ENCODE assay signal across 7 mouse cellular contexts in genomic region chr11:109330706-109331393, GRCm38 (mm10). TPM values are rescaled to one million over a fixed set of nuclear protein-coding genes. Genes with fewer than 3 reads are reported as not detected.
DNase-seq lines count a peak whose midpoint lies in the region; ATAC-seq lines count a peak whose summit lies in the region.

No protein-coding gene starts in this region.

- peaks cover 76% of the 10 kb centered on the region for H3K4me1 ChIP-seq in megakaryocyte, embryonic 14.5 days
- peaks cover 12% of the 10 kb centered on the region for H3K4me1 ChIP-seq in forebrain, embryonic 16.5 days (replicated peaks; ENCODE audit: control insufficient read depth, insufficient read depth, low read length)
- H3K4me1 ChIP-seq in liver, embryonic 15.5 days (replicated peaks): peaks cover 17% of the 10 kb centered on the region

- no peaks in the 10 kb centered on the region for H3K36me3 ChIP-seq in megakaryocyte, embryonic 14.5 days (replicated peaks; ENCODE audit: low read length)
- no peaks in the 10 kb centered on the region for H3K36me3 ChIP-seq in forebrain, embryonic 16.5 days (ENCODE audit: control insufficient read depth, insufficient read depth)
- no peaks in the 10 kb centered on the region for H3K36me3 ChIP-seq in liver, embryonic 15.5 days (replicated peaks)

- ATAC-seq in megakaryocyte, adult 5-6 weeks (ENCODE audit: poor library complexity, severe bottlenecking): no peak; the same call in 1 of the 2 replicates
- peak; percentile 51 for ATAC-seq in forebrain, embryonic 16.5 days
- ATAC-seq in liver, embryonic 15.5 days (ENCODE audit: insufficient read depth): peak; percentile 35

- H3K4me3 ChIP-seq in megakaryocyte, embryonic 14.5 days (replicated peaks): peak overlapping the region; percentile 90
- no peak overlapping the region; the same call in 1 of the 2 replicates for H3K4me3 ChIP-seq in forebrain, embryonic 16.5 days (replicated peaks; ENCODE audit: low read length)
- H3K4me3 ChIP-seq in liver, embryonic 15.5 days (replicated peaks): peak overlapping the region; percentile 53; the same call in 1 of the 2 replicates

- H3K27me3 ChIP-seq in megakaryocyte, embryonic 14.5 days (replicated peaks): peaks cover 8% of the 10 kb centered on the region
- no peaks in the 10 kb centered on the region for H3K27me3 ChIP-seq in forebrain, embryonic 16.5 days (replicated peaks; ENCODE audit: control insufficient read depth, insufficient read depth, low read length)
- no peaks in the 10 kb centered on the region for H3K27me3 ChIP-seq in liver, embryonic 15.5 days

- 36% methylated on average over 17 of the region's 17 CpGs for WGBS in forebrain, embryonic 16.5 days
- 25% methylated on average over 17 of the region's 17 CpGs for WGBS in liver, embryonic 15.5 days (ENCODE audit: insufficient replicate concordance)

- no peak overlapping the region for H3K9ac ChIP-seq in forebrain, embryonic 16.5 days (replicated peaks; ENCODE audit: low read depth, low read length)
- H3K9ac ChIP-seq in liver, embryonic 15.5 days: no peak overlapping the region

- peak overlapping the region; percentile 36 for H3K4me2 ChIP-seq in forebrain, embryonic 16.5 days (ENCODE audit: low read length)
- peak overlapping the region; percentile 75 for H3K4me2 ChIP-seq in liver, embryonic 15.5 days

- no peaks in the 10 kb centered on the region for H3K9me3 ChIP-seq in megakaryocyte, embryonic 14.5 days
- H3K9me3 ChIP-seq in forebrain, embryonic 16.5 days (ENCODE audit: control insufficient read depth, low read length): no peaks in the 10 kb centered on the region
- H3K9me3 ChIP-seq in liver, embryonic 15.5 days (replicated peaks): no peaks in the 10 kb centered on the region

- H3K27ac ChIP-seq in forebrain, embryonic 16.5 days (ENCODE audit: low read length): no peak overlapping the region
- H3K27ac ChIP-seq in liver, embryonic 15.5 days (replicated peaks): no peak overlapping the region

- DNase-seq in yolk sac, embryonic 10.5 days (ENCODE audit: low spot score): peak; percentile 15
- no peak for DNase-seq in ovary, postnatal 10 days (ENCODE audit: low spot score)
- DNase-seq in c-Kit-positive CD71-positive TER-119-positive erythroid progenitor cells, embryonic 14.5 days (ENCODE audit: low spot score): no peak

RNA-seq across cellular contexts. Expression of gene Gna13, which starts 31.8 kb away (rescaled TPM):
- polyA plus RNA-seq in megakaryocyte, embryonic 14.5 days (2012; ENCODE audit: insufficient read depth, low replicate concordance): 42.6 and 60.8 TPM in 2 replicates
- 59.5 and 61.2 TPM in 2 replicates for total RNA-seq in megakaryocyte, adult 5-6 weeks (2015)
- total RNA-seq in megakaryocyte, adult 5-6 weeks (2017): 54.2 and 57.3 TPM in 2 replicates
- 16.1 and 17.1 TPM in 2 replicates for polyA plus RNA-seq in forebrain, embryonic 16.5 days (2015; fragmentation: Nextera tagmentation; extraction: Ambion mirVana)
- polyA plus RNA-seq in liver, embryonic 15.5 days (2015; fragmentation: Nextera tagmentation; extraction: Ambion mirVana): 13.3 and 14.7 TPM in 2 replicates

RNA-seq across cellular contexts. Expression of gene Rgs9, which starts 32.9 kb away (rescaled TPM):
- polyA plus RNA-seq in megakaryocyte, embryonic 14.5 days (2012; ENCODE audit: insufficient read depth, low replicate concordance): 1.7 and 3.2 TPM in 2 replicates
- total RNA-seq in megakaryocyte, adult 5-6 weeks (2015): 0.09 TPM in 1 of 2 replicates, not detected in the other
- not detected in 2 replicates for total RNA-seq in megakaryocyte, adult 5-6 weeks (2017)
- 8.0 and 9.7 TPM in 2 replicates for polyA plus RNA-seq in forebrain, embryonic 16.5 days (2015; fragmentation: Nextera tagmentation; extraction: Ambion mirVana)
- 0.03 TPM in 1 of 2 replicates, not detected in the other for polyA plus RNA-seq in liver, embryonic 15.5 days (2015; fragmentation: Nextera tagmentation; extraction: Ambion mirVana)
